Mouse (Mus musculus): ENCODE results near the gene Unc13d.
"Not testable (repeated sequence)": the region's sequence is repeated elsewhere in the genome, so short reads cannot be mapped to it uniquely, and the experiment has no call there.

The Unc13d gene

GRCm38 (mm10) chr11:116100839-116101238, 23.1 kb upstream of the Unc13d start:
- DNase-seq (ENCODE audit: low spot score in 2 of 2), result no peak

DNA sequence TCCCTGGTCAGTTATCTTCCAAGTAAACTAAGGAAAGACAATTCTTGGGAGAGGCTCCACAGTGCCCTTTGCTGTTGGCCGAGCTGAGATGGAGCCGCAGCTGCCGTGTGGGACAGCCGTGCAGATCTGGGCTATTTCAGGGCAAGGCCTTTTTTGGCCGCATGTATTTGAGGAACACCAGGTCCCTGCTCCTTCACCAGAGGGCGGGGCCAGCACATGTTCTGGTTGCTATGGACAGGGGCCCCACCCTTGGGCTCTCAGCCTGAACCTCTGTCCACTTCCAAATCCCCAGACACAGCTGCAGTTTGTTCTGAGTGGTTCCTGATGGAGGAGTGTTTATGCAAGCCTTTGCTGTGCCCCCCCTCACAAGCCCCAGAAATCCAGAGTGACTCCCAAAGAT, 22.6 kb upstream of the Unc13d start:
- DNase-seq (ENCODE audit: low spot score in 2 of 2), result no peak

- no peak for DNase-seq (ENCODE audit: low spot score in 2 of 2)
Observed at GRCm38 (mm10) chr11:116099462-116099861, 21.7 kb upstream of the Unc13d start.

DNA sequence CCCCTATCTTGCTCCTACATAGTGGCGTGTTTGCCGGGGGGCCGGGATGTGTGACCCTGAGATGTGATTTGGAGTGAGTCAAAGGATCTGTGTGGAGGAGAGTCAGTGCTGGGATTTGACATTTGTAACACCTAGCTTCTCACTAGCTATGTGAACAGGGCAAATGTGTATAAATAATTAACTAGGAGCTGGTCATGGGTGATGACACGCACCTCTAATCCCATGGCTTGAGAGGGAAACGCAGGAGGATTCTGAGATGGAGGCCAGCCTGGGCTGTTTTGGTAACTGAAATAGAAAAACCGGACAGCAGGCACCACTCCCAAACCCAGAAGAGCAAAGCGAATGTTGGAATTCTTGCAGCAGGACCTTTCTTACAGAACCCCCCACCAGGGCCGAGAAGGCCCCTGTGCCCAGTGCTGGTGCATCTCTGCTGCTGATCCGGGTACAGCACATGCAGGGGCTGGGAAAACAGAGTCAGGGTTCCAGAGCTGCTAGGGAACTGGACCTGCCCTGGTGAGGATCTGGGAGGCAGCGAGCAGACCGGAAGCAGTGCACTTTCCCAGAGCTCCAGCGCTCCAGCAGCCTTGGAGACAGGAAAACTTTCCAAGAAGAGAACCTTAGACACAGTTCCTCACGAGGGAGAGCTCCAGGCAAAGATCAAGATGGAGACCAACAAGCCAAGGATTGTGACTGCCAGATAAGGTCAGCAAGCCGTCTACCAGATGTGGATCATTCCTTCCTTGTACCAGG, 21.1 kb upstream of the Unc13d start:
- no peak for DNase-seq (ENCODE audit: low spot score in 2 of 2)

- DNase-seq (ENCODE audit: low spot score in 2 of 2), result no peak
Observed at GRCm38 (mm10) chr11:116096213-116097108, 18.7 kb upstream of the Unc13d start.

- DNase-seq (ENCODE audit: low spot score in 2 of 2), result no peak
Observed at GRCm38 (mm10) chr11:116095573-116095972, 17.8 kb upstream of the Unc13d start.

DNA sequence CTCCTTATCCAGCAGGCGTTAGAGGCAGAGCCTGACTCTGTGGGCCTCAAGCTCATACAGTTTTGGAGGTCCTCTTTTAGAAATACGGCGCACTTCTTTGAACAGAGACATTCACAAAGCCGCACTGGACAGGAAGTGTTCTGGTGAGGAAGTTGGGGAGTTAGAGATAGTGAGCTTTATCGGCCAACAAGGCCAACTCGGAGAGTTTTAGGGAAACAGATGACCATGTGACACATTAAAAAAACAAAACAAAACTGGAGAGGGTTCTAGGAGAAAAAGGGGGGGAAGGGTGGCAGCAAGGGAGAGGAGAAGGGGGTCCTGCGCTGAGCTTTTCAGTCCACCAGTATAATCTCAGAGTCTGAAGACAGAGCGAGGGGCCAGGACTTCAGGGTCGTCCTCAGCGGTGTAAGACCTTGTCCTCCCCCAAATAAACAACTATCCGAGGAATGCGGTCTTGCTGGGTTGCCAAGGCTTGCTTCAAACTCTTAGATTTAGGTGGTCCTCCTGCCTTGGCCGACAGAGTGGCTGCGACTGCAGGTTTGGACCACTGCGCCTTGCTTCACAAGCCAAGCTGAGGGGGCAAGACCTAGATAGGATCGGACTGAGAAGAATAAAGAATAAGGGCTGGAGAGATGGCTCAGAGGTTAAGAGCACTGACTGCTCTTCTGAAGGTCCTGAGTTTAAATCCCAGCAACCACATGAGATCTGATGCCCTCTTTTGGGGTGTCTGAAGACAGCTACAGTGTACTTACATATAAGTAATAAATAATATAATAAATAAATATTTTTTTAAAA, 16.2 kb upstream of the Unc13d start:
- no peak for DNase-seq (ENCODE audit: low spot score in 2 of 2)

- not testable (repeated sequence) for DNase-seq (ENCODE audit: low spot score in 2 of 2)
Observed at GRCm38 (mm10) chr11:116092959-116093358, 15.2 kb upstream of the Unc13d start.

- no peak for DNase-seq (ENCODE audit: low spot score in 2 of 2)
Observed at GRCm38 (mm10) chr11:116091591-116091990, 13.8 kb upstream of the Unc13d start.

DNA sequence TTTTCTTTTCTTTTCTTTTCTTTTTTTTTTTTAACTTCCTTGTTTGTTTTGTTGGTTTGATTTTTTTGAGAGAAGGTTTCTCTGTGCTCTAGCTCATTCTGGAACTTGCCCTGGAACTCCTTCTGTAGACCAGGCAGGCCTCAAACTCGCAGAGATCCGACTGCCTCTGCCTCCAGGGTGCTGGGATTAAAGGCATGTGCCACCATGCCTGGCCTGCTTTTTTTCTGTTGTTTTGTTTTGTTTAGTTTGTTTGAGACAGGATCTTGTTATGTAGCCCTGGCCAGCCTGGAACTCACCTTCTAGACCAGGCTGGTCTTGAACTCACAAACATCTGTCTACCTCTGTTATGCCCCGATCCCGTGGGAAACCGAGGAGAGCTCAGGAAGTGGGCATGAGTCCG, 11.8 kb upstream of the Unc13d start:
- no peak for DNase-seq (ENCODE audit: low spot score in 2 of 2)

DNA sequence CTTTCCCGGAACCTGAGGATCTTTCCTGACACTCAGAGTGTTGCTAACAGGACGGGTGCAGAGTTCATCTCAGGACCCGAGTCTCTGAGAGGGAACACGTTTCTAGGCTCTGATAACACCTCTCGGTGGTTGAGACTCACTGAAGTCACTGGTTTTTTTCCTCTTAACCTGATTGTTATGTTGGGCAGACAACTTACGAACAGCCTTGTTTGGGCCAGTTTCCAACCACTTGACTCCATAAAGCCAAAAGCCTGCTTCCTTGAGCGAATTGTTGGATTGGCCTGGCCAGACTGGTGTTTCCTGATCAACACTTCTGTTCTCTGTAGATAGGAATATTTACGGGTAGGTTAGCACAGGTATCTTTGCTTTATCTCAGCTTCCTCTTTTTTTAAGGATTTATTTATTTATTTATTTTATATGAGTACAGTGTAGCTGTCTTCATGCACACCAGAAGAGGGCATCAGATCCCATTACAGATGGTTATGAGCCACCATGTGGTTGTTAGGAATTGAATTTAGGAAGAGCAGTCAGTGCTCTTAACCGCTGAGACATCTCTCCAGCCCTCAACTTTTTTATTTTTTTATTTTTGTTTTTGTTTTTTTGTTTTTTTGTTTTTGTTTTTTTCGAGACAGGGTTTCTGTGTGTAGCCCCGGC, 11.1 kb upstream of the Unc13d start:
- DNase-seq (ENCODE audit: low spot score in 2 of 2), result no peak

DNA sequence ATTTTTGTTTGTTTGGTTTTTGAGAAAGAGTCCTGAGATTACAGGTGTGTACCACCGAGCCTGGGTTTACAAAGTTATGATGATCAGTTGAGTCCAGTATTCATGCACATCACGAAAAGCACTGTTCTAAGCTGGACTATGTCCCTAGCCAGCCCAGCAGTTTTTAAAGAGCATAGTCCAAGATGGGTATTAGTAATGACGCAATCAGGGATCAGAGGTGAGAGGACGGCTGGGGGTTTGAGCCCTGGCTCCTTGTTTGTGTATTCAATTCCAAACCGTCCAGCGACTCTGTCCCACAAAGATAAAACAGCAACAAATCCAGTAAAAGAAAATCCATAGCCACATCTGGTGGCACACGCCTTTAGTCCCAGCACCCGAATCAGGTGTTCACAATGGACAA, 10.4 kb upstream of the Unc13d start:
- DNase-seq (ENCODE audit: low spot score in 2 of 2), result no peak

DNA sequence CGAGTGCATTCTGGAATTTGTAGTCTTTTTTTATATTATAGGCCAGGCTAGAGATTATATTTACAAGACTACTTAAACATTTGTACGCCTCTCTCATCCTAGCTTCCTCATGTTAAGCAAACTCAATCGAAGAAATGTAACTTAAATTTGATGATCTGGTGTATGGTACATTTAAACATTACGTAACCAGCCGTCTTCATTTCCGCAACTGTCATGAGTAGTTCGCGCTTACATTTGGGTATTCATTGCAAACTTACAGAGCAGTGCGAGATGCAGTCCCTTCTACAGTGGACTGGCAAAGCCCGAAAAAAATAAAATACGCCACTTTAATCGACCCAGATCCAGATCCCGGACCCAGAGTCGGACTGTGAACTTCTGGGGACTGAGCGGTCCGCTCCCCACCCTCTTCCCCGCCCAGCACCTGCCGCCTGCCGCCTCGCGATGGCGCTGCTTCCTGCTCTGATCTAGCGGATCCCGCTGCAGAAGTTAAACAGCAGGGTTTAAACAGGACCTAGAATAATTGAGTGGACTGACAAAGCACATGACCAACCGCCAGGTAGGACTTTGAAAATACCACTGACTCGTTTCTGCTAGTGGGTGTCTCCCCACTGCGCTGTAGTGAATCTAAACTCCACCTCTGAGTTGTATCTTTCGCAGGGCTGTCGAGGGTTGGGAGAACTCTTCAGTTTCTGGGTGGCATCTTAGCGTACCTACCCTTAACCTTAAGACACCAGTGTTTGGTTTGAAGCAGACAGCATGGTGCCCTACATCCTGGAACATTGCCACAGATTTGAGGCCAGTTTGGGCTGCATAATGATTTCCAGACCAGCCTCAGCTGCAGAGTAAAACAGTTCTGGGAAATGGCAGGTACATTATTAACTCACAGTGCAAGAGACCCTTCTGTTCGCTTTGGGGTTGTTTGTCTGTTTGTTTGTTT, 9.7 kb upstream of the Unc13d start:
- peak in 1 of 2 experiments; percentile 83 for DNase-seq (ENCODE audit: low spot score in 2 of 2)

GRCm38 (mm10) chr11:116086258-116087193, 8.8 kb upstream of the Unc13d start, which contains the start of gene Wbp2:
Gene Wbp2 (minus strand): TSS chr11:116086995.
- DNase-seq (ENCODE audit: low spot score in 2 of 2), result peak; percentile 98 to 99

DNA sequence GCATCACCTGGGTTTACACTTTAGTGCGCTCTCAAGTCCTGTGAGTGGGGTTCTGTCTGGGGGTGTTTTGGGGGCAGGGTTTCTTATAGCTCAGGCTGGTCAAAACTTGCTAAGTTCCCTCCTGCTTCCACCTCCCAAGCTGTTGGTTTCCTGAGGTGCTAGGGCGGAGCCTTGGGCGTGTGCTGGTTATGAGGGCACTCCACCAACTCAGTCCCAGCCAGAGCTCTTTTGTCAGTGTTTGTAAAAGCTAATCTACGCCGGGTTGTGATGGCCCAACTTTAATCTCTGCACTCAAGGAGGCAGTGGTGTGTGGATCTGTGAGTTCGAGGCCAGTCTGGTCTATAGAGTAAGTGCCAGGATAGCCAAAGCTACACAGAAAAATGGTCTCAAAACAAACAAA, 6.4 kb upstream of the Unc13d start:
- DNase-seq (ENCODE audit: low spot score in 2 of 2), result no peak

GRCm38 (mm10) chr11:116083096-116083672, 5.4 kb upstream of the Unc13d start:
- DNase-seq (ENCODE audit: low spot score in 2 of 2), result no peak

DNA sequence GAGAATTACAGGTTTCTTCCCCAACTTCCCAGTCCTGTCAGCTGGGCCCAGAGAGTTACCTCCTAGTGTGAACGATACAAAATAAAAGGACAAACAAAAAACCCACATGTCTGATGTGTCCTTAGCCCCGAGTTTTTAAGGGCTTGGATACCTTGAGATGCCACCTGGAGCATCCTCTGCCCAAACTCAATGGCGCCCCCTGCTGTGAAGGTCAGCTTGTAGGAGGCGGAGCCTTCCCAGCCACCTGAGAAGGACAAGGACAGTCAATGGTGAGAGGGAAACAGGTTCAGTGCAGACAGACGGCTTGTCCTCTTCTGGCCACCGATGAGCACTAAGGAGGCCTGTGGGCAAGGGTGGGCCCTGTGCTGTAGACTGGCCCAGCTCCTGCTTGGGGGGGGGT, 3.3 kb upstream of the Unc13d start:
- DNase-seq (ENCODE audit: low spot score in 2 of 2), result no peak

- no peak for DNase-seq (ENCODE audit: low spot score in 2 of 2)
Observed at GRCm38 (mm10) chr11:116079511-116079910, 1.8 kb upstream of the Unc13d start.
